Mouse (Mus musculus) MEL (cell line): ENCODE data around the gene Klhl30. TPM values are rescaled to one million over a fixed set of nuclear protein-coding genes. Genes with fewer than 3 reads are reported as not detected.

Source experiments
- DNase-seq: peaks from one replicate; pipeline ENCODE4 v3.0.0; 2011; ENCODE audit warnings: low read depth, low spot score
- H3K27ac ChIP-seq: 2 replicates; pipeline ENCODE4 v1.5.1; 2012; ENCODE audit warnings: low read depth, mild to moderate bottlenecking, control low read depth, low read length, moderate library complexity; ENCODE audit not compliant: control insufficient read depth
- H3K27me3 ChIP-seq, 2 experiments: fragments of 150-350 bp in 1 of 2; sonication (generic) in 1 of 2; 2 replicates each; pipeline ENCODE4 v1.6.1; 2012; ENCODE audit warnings: low read length in 2 of 2, mild to moderate bottlenecking in 2 of 2, improper control_type of control experiment in 1 of 2, moderate library complexity in 1 of 2; ENCODE audit not compliant: insufficient read depth in 2 of 2, control insufficient read depth in 1 of 2
- H3K36me3 ChIP-seq, 2 experiments: 2 replicates each; pipeline ENCODE4 v1.6.1; 2012 to 2014; ENCODE audit warnings: low read length in 2 of 2, improper control_type of control experiment in 1 of 2, inconsistent platforms in 1 of 2, mild to moderate bottlenecking in 1 of 2; ENCODE audit not compliant: insufficient read depth in 2 of 2, control insufficient read depth in 1 of 2
- H3K4me1 ChIP-seq, 2 experiments: fragments of 150-350 bp in 1 of 2; sonication (generic) in 1 of 2; 2 replicates each; pipeline ENCODE4 v1.6.1; 2012; ENCODE audit warnings: low read length in 2 of 2, improper control_type of control experiment in 1 of 2, mild to moderate bottlenecking in 1 of 2; ENCODE audit not compliant: insufficient read depth in 2 of 2, control insufficient read depth in 1 of 2
- H3K4me3 ChIP-seq, 2 experiments: fragments of 150-350 bp in 1 of 2; sonication (generic) in 1 of 2; 2 replicates each; pipeline ENCODE4 v1.5.1; 2012; ENCODE audit warnings: low read depth in 2 of 2, low read length in 2 of 2, mild to moderate bottlenecking in 2 of 2, moderate library complexity in 2 of 2, control low read depth in 1 of 2, improper control_type of control experiment in 1 of 2; ENCODE audit not compliant: control insufficient read depth in 1 of 2, insufficient read depth in 1 of 2
- H3K79me2 ChIP-seq: 2 replicates; pipeline ENCODE4 v1.6.1; 2012; ENCODE audit warnings: mild to moderate bottlenecking, low read length, moderate library complexity; ENCODE audit not compliant: control insufficient read depth, poor library complexity, insufficient read depth
- H3K9ac ChIP-seq: 2 replicates; pipeline ENCODE4 v1.6.1; 2012; ENCODE audit warnings: low read depth, mild to moderate bottlenecking, control low read depth, low read length, moderate library complexity; ENCODE audit not compliant: control insufficient read depth, poor library complexity, severe bottlenecking
- H3K9me3 ChIP-seq: fragments of 150-350 bp; sonication (generic); replicated peaks from 2 replicates; pipeline ENCODE4 v1.6.1; 2012; ENCODE audit warnings: mild to moderate bottlenecking, low read length, improper control_type of control experiment, moderate library complexity; ENCODE audit not compliant: insufficient read depth
- BHLHE40 ChIP-seq: IDR thresholded peaks from 2 replicates; pipeline ENCODE4 v1.6.1; 2012; ENCODE audit warnings: low read depth, mild to moderate bottlenecking, inconsistent platforms, low read length, improper control_type of control experiment, borderline replicate concordance
- CHD1 ChIP-seq: IDR thresholded peaks from 2 replicates; pipeline ENCODE4 v1.6.1; 2012; ENCODE audit warnings: low read depth, mild to moderate bottlenecking, inconsistent platforms, low read length, improper control_type of control experiment
- CHD2 ChIP-seq: IDR thresholded peaks from 2 replicates; pipeline ENCODE4 v1.6.1; 2011; ENCODE audit warnings: low read length, improper control_type of control experiment
- CTCF ChIP-seq, 3 experiments: IDR thresholded peaks in 2 of 3; conservative IDR thresholded peaks in 1 of 3; 2 replicates each; pipeline ENCODE4 v1.5.1; 2011 to 2012; ENCODE audit warnings: low read length in 3 of 3, low read depth in 2 of 3, mild to moderate bottlenecking in 2 of 3, improper control_type of control experiment in 1 of 3, inconsistent platforms in 1 of 3, mixed read lengths in 1 of 3, moderate library complexity in 1 of 3; ENCODE audit not compliant: control insufficient read depth in 1 of 3, insufficient read depth in 1 of 3, poor library complexity in 1 of 3, severe bottlenecking in 1 of 3
- E2F4 ChIP-seq: IDR thresholded peaks from 2 replicates; pipeline ENCODE4 v1.6.1; 2011; ENCODE audit warnings: low read depth, low read length, improper control_type of control experiment, borderline replicate concordance
- EP300 ChIP-seq, 2 experiments: IDR thresholded peaks; 2 replicates each; pipeline ENCODE4 v1.6.1; 2011; ENCODE audit warnings: improper control_type of control experiment in 2 of 2, low read length in 2 of 2, low read depth in 1 of 2, mild to moderate bottlenecking in 1 of 2
- GABPA ChIP-seq: IDR thresholded peaks from 2 replicates; pipeline ENCODE4 v1.6.1; 2012; ENCODE audit warnings: low read depth, mild to moderate bottlenecking, inconsistent platforms, low read length, improper control_type of control experiment, moderate library complexity
- HCFC1 ChIP-seq: IDR thresholded peaks from 2 replicates; pipeline ENCODE4 v1.6.1; 2012; ENCODE audit warnings: low read depth, mild to moderate bottlenecking, inconsistent platforms, low read length, improper control_type of control experiment, moderate library complexity
- JUND ChIP-seq: IDR thresholded peaks from 2 replicates; pipeline ENCODE4 v1.6.1; 2011; ENCODE audit warnings: low read depth, mild to moderate bottlenecking, improper control_type of control experiment, low read length
- MAX ChIP-seq: IDR thresholded peaks from 2 replicates; pipeline ENCODE4 v1.6.1; 2011; ENCODE audit warnings: low read length, improper control_type of control experiment
- MXI1 ChIP-seq: IDR thresholded peaks from 2 replicates; pipeline ENCODE4 v1.6.1; 2011; ENCODE audit warnings: mild to moderate bottlenecking, low read depth, low read length, improper control_type of control experiment
- MYB ChIP-seq: IDR thresholded peaks from 2 replicates; pipeline ENCODE4 v1.6.1; 2011; ENCODE audit warnings: mild to moderate bottlenecking, low read depth, low read length, improper control_type of control experiment
- MYC ChIP-seq: IDR thresholded peaks from 2 replicates; pipeline ENCODE4 v1.6.1; 2011; ENCODE audit warnings: low read depth, mild to moderate bottlenecking, low read length, improper control_type of control experiment, moderate library complexity
- NELFE ChIP-seq: IDR thresholded peaks from 2 replicates; pipeline ENCODE4 v1.6.1; 2011; ENCODE audit warnings: low read depth, low read length, improper control_type of control experiment
- POLR2A ChIP-seq, 2 experiments: IDR thresholded peaks; 2 replicates each; pipeline ENCODE4 v1.6.1; 2011 to 2012; ENCODE audit warnings: low read length in 2 of 2, mild to moderate bottlenecking in 2 of 2, control low read depth in 1 of 2, improper control_type of control experiment in 1 of 2, low read depth in 1 of 2, moderate library complexity in 1 of 2; ENCODE audit not compliant: control insufficient read depth in 1 of 2, insufficient read depth in 1 of 2, poor library complexity in 1 of 2
- POLR2AphosphoS2 ChIP-seq: IDR thresholded peaks from 2 replicates; pipeline ENCODE4 v1.6.1; 2011; ENCODE audit warnings: low read length, improper control_type of control experiment
- TCF12 ChIP-seq: IDR thresholded peaks from 2 replicates; pipeline ENCODE4 v1.6.1; 2014; ENCODE audit warnings: low read depth, mild to moderate bottlenecking, inconsistent platforms, low read length, improper control_type of control experiment, moderate library complexity
- USF2 ChIP-seq, 2 experiments: IDR thresholded peaks; 2 replicates each; pipeline ENCODE4 v1.6.1; 2011 to 2012; ENCODE audit warnings: improper control_type of control experiment in 2 of 2, low read length in 2 of 2, borderline replicate concordance in 1 of 2, inconsistent platforms in 1 of 2, low read depth in 1 of 2, mild to moderate bottlenecking in 1 of 2; ENCODE audit not compliant: insufficient read depth in 1 of 2
- ZMIZ1 ChIP-seq: IDR thresholded peaks from 2 replicates; pipeline ENCODE4 v1.6.1; 2012; ENCODE audit warnings: low read depth, mild to moderate bottlenecking, inconsistent platforms, low read length, improper control_type of control experiment, moderate library complexity
- polyA plus RNA-seq, 2 experiments: library from polyadenylated mRNA; stranded (reverse) in 1 of 2; unstranded in 1 of 2; fragments of >175 nt in 1 of 2; fragments of >200 nt in 1 of 2; gene quantifications; 2 replicates each; pipeline versions ENCODE4 v1.2.1 to v1.2.4; 2012; ENCODE audit warnings: low replicate concordance in 2 of 2, low read depth in 1 of 2; ENCODE audit not compliant: insufficient read length in 2 of 2, insufficient read depth in 1 of 2, missing spikeins in 1 of 2
- total RNA-seq: library from RNA; depleted of rRNA; stranded (reverse); fragments of 300-350 nt; gene quantifications from 2 replicates; pipeline ENCODE4 v1.2.3, GENCODE M21; 2012; rRNA removed

Klhl30 gene
- total and polyA plus RNA-seq, 3 experiments: not detected

GRCm38 (mm10) chr1:91411631-91412285, 60.9 kb downstream of the Klhl30 start:
- Histone ChIP-seq H3K4me1 (peaks cover 0 to 4% of the 10 kb centered on the region in 2 experiments; a peak in 2 of 4 replicates), H3K4me3 (no peak overlapping the region; a peak in 2 of 4 replicates), H3K9ac (no peak overlapping the region), H3K9me3 (no peaks in the 10 kb centered on the region), H3K27ac (no peak overlapping the region), H3K27me3 (no peaks in the 10 kb centered on the region), H3K36me3 (no peaks in the 10 kb centered on the region), H3K79me2 (peaks cover 3% of the 10 kb centered on the region)
- no peak for TF ChIP-seq MAX
- no peak for TF ChIP-seq GABPA
- no peak for TF ChIP-seq POLR2A (IDR thresholded peaks at IDR 0.05; ENCODE audit: control insufficient read depth in 1 of 2, insufficient read depth in 1 of 2, low read depth in 1 of 2, low read length in 2 of 2, poor library complexity in 1 of 2)
- no peak for TF ChIP-seq MYB
- TF ChIP-seq HCFC1: no peak
- no peak for TF ChIP-seq MYC
- no peak for TF ChIP-seq CTCF (IDR thresholded peaks at IDR 0.05 in 2 of 3, conservative IDR thresholded peaks at IDR 0.05 in 1 of 3; ENCODE audit: control insufficient read depth in 1 of 3, insufficient read depth in 1 of 3, low read depth in 2 of 3, low read length in 3 of 3, poor library complexity in 1 of 3, severe bottlenecking in 1 of 3)
- no peak for TF ChIP-seq EP300 (IDR thresholded peaks at IDR 0.05; ENCODE audit: low read depth in 1 of 2, low read length in 2 of 2)
- TF ChIP-seq MXI1: no peak
- no peak for TF ChIP-seq E2F4
- TF ChIP-seq NELFE: no peak
- no peak for TF ChIP-seq ZMIZ1
- no peak for TF ChIP-seq POLR2AphosphoS2
- no peak for TF ChIP-seq CHD1
- no peak for TF ChIP-seq BHLHE40
- TF ChIP-seq USF2 (IDR thresholded peaks at IDR 0.05; ENCODE audit: borderline replicate concordance in 1 of 2, insufficient read depth in 1 of 2, low read depth in 1 of 2, low read length in 2 of 2): no peak
- no peak for TF ChIP-seq TCF12
- no peak for TF ChIP-seq CHD2
- no peak for TF ChIP-seq JUND
- DNase-seq: no peak

Other genes starting within 250 kb of the Klhl30 start
- gene Rbm44, start 205.9 kb upstream of the Klhl30 start, total RNA-seq: not detected in 2 replicates
- not detected for gene Rbm44, start 205.9 kb upstream of the Klhl30 start, polyA plus RNA-seq
- gene Ramp1, start 171.2 kb upstream of the Klhl30 start, total RNA-seq: 2.6 and 5.6 TPM in 2 replicates
- gene Ramp1, start 171.2 kb upstream of the Klhl30 start, polyA plus RNA-seq: 1 to 10 TPM in 1 of 2 experiments, not detected in 1; 4.1 TPM
- gene Ube2f, start 100.7 kb upstream of the Klhl30 start, total RNA-seq: 50.0 and 57.4 TPM in 2 replicates
- 10 to 100 TPM in 1 of 2 experiments, not detected in 1; 71.3 TPM for gene Ube2f, start 100.7 kb upstream of the Klhl30 start, polyA plus RNA-seq
- gene Scly, start 52.7 kb upstream of the Klhl30 start, total RNA-seq: 19.3 and 23.1 TPM in 2 replicates
- gene Scly, start 52.7 kb upstream of the Klhl30 start, polyA plus RNA-seq: 10 to 100 TPM in 1 of 2 experiments, not detected in 1; 48.8 TPM
- gene Espnl, start 28.9 kb upstream of the Klhl30 start, total RNA-seq: 1.7 and 2.0 TPM in 2 replicates
- 1 to 10 TPM in 1 of 2 experiments, not detected in 1; 2.1 TPM for gene Espnl, start 28.9 kb upstream of the Klhl30 start, polyA plus RNA-seq
- gene Erfe, start 15.4 kb downstream of the Klhl30 start, total RNA-seq: 4.6 and 5.5 TPM in 2 replicates
- 1 to 10 TPM in 1 of 2 experiments, not detected in 1; 9.1 TPM for gene Erfe, start 15.4 kb downstream of the Klhl30 start, polyA plus RNA-seq
- gene Ilkap, start 47.8 kb downstream of the Klhl30 start, total RNA-seq: 110 and 131 TPM in 2 replicates
- gene Ilkap, start 47.8 kb downstream of the Klhl30 start, polyA plus RNA-seq: 100 to 1,000 TPM in 1 of 2 experiments, not detected in 1; 145 TPM
- 33.8 and 38.8 TPM in 2 replicates for gene Hes6, start 63.0 kb downstream of the Klhl30 start, total RNA-seq
- gene Hes6, start 63.0 kb downstream of the Klhl30 start, polyA plus RNA-seq: 10 to 100 TPM in 1 of 2 experiments, not detected in 1; 47.9 TPM
- gene Per2, start 108.3 kb downstream of the Klhl30 start, total RNA-seq: 3.9 and 4.3 TPM in 2 replicates
- gene Per2, start 108.3 kb downstream of the Klhl30 start, polyA plus RNA-seq: 1 to 10 TPM in 1 of 2 experiments, not detected in 1; 8.3 TPM
- gene Traf3ip1, start 143.6 kb downstream of the Klhl30 start, total RNA-seq: 12.0 and 13.6 TPM in 2 replicates
- gene Traf3ip1, start 143.6 kb downstream of the Klhl30 start, polyA plus RNA-seq: 10 to 100 TPM in 1 of 2 experiments, not detected in 1; 19.6 TPM
- gene Asb1, start 189.5 kb downstream of the Klhl30 start, total RNA-seq: 38.4 and 41.3 TPM in 2 replicates
- gene Asb1, start 189.5 kb downstream of the Klhl30 start, polyA plus RNA-seq: 10 to 100 TPM in 1 of 2 experiments, not detected in 1; 37.9 TPM